Mouse (Mus musculus): ENCODE results near the gene Ptges2.

Ptges2 gene

DNA sequence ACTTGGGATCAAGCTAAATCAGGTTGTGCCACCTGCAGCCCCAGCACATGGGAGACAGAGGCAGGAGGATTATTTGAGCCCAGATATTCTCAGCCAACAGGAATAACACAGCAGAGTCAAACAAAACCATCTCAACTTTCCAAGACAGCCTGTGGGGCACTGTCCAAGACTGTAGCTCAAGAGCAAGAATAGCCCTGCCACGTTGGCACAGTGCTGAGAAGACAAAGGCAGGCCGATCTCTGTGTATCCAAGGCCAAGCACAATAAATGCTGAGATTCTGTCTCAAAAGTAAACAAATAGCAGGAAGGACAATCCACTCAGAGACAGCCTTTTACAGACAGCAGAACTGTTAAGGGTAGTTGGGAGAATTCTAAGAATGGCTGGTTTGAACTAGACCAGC, 44.5 kb downstream of the Ptges2 start:
- DNase-seq (ENCODE audit: low read depth, low spot score), result no peak

GRCm38 (mm10) chr2:32440632-32441031, 44.9 kb downstream of the Ptges2 start:
- no peak for DNase-seq (ENCODE audit: low read depth, low spot score)

GRCm38 (mm10) chr2:32441550-32441949, 45.9 kb downstream of the Ptges2 start:
- no peak for DNase-seq (ENCODE audit: low read depth, low spot score)

DNA sequence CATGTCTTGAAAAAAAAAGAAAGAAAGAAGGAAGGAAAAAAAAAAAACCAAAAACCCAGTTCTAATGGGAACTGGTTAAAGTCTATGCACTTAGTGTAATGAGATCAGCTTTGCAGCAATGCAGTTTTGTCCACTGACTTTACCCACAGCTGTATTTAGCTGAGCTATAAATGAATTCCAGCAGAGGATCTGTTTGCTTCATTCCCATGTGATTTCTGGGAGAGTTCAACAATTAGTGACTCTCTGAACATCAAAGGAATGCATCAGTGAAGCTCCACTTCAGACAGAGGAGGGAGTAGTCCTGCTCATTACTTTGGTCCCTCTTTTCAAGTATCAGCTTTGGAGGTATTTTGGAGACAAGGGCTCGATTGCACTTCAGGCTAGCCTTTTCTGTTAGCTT, 49.8 kb downstream of the Ptges2 start:
- DNase-seq (ENCODE audit: low read depth, low spot score), result no peak

DNA sequence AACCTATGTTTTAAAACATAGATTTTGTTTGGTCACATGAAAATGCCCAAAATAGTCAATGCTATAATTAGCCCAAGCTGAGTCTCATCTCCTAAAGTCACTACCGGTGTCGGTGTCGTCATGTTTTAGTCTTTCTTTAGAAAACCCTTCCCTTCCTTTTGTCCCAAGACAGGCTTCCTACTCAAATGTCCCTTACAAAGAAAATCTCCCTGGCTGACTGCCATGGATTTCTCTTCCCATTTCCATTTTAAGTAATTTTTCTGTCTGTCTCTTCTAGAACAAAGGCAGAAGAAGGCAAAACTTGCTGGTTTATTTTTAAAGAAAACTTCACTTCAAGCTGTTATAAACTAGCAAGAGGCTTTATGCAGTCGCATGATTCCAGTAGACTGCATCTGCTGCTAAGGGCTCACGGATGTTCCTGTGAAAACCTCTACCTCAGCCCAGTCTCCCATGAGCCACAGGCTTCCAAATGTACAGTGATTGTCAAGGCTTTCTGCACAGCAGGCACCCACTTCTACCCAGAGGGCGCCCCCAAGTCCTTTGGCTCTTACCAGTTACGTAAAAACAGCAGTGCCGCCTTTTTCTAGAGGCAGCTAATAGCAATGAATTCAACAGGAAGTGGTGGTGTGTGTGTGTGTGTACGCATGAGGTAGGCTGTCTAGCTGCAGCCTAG, 51.7 kb downstream of the Ptges2 start:
- peak; percentile 87 for DNase-seq (ENCODE audit: low read depth, low spot score)

DNA sequence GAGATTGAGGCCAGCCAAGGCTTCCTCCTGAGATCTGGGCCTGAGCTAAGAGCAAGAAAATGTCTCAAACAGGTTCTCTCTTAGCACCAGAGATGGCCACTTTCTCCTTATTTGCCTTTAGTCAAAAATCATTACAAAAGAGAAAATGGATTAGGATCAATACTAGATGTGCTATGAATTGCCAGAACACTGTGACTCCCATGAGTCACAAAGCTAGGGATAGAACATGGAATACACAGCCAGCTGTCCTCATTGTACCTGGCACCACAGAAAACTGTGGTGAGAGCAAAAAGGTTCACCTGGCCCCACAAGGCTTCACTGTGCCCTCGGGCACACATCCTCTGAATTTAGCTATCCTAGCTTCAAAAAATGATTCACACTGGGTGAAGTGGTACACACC, 52.8 kb downstream of the Ptges2 start:
- no peak for DNase-seq (ENCODE audit: low read depth, low spot score)

DNA sequence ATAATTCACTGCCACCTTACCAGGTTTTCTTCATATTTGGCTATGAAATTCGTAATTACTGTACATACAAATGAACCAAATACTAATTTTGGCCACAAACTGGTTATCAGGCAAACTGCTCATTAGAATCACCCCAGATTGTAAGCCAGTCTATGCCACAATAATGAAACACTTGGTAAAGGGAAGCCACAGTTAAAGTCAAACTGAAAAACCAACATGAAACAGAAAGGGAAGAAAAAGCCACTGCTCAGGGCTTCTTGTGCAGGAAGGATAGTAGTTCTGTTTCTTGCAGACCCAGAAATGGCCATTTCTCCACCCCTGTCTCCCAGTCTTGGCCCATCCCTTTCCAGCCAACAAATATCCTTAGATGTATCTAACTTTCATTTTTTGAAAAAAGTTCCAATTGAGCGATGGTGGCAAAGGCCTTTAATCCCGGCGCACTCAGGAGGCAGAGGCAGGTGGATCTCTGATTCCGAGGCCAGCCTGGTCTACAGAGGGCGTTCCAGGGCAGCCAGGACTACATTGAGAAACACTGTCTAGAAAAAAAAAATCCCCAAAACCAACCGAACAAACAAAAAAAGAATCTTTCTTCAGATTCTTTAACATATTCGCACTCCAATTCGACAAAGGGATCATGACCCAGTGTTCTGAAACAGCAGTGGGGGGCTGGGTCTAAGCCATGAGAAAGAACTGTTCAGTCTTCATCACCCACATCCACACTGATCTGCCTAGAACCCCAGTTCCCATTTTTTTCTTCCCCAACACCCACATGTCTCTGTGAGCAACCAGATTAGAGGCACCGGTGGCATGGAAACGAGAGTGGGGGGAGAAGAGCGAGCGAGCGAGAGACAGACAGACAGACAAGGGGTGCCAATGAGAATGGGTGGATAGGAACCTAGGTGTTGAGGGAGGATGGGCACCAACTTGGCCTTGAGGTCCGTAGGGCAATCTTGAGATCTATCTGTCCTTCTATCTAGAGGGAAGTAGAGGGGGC, 54.4 kb downstream of the Ptges2 start, which contains the start of gene Naif1:
Gene Naif1 (plus strand): TSS at position 697 of the 994 bp plus-strand sequence.
- peak; percentile 49 for DNase-seq (ENCODE audit: low read depth, low spot score)

GRCm38 (mm10) chr2:32450881-32451844, 55.5 kb downstream of the Ptges2 start, which contains the start of gene Slc25a25:
Gene Slc25a25, minus strand, starts transcription at chr2:32451445.
- peak; percentile 98 for DNase-seq (ENCODE audit: low read depth, low spot score)

DNA sequence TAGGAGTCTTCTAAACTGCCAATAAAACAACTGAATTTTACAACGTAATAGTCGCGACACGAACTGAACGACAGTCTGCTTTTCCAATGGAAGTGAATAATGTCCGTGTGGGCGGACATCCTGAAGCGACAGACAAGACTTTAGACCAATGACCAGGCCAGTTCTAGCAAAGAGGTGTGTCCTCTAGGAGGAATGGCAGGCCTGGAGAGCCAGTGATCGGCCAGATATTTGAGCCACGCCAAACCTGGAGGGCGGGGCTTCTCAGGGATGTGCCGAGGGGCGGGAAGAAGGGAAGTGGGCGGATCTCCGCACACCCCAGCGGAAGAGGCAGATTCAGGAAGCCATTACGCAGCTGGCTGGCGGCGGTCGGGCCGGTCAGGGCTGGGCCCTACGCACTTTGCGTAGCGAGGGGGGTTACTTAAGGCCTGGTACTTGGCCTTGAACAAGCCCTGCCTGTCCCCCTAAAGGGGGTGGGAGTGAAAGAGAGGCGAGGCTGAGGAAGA, 56.2 kb downstream of the Ptges2 start:
- peak; percentile 99 for DNase-seq (ENCODE audit: low read depth, low spot score)

DNA sequence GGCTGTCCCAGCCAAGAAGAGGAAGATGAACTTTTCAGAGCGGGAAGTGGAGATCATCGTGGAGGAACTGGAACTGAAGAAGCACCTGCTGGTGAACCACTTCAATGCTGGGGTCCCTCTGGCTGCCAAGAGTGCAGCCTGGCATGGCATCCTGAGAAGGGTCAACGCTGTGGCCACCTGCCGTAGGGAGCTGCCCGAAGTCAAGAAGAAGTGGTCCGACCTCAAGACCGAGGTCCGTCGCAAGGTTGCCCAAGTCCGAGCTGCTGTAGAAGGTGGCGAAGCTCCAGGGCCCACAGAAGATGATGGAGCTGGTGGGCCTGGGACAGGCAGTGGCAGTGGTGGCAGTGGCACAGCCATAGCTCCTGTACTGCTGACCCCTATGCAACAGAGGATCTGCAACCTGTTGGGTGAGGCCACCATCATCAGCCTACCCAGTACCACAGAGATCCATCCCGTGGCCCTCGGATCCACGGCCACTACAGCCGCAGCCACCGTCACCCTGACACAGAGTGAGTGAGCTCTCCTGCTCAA, 56.8 kb downstream of the Ptges2 start:
- no peak for DNase-seq (ENCODE audit: low read depth, low spot score)

DNA sequence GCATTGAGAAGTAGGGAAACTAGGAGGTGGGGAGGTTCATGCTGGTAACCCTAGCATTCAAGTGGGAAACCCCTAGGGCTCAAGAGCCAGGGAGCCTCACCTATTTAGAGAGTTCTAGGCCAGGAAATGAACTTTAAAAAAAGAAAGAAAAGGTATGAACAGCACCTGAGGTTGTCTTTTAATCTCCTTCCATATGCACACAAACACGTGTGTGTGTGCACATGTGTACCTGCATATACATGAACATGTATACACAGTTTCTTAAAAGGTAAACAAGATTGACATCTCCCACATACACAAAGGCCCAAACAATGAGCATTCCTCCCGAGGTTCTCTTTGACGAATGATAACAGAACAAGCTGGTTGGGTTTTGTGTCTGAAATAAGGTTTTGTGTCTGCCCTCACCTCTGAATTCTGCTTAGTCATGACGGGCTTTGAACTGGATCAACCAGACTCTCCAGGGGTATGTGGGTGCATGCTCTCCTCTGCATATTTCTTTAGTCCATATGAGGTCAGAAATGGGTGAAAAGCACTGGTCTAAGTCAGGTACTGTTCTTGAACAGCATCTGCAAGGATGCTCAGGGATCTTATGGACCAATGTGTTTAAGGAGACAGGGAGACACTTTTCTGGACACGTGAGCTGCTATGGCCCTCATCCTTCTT, 58.1 kb downstream of the Ptges2 start:
- no peak for DNase-seq (ENCODE audit: low read depth, low spot score)

DNA sequence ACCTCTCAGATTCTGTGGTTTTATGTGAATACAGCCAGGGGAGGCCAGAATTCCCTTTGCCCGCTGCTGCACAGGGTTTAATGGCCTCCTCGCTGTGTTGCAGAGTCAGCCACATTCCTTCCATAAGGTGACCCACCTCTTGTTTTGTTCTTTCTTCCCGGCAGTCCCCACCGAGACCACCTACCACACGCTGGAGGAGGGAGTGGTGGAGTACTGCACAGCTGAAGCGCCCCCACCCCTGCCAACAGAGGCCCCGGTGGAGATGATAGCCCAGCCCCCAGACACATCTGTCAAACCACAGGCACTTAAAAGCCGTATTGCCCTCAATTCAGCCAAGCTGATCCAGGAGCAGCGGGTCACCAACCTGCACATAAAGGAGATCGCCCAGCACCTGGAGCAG, 58.9 kb downstream of the Ptges2 start:
- no peak for DNase-seq (ENCODE audit: low read depth, low spot score)

GRCm38 (mm10) chr2:32455101-32455500, 59.4 kb downstream of the Ptges2 start:
- DNase-seq (ENCODE audit: low read depth, low spot score), result no peak

Measured in CD4-positive, CD25-positive, alpha-beta regulatory T cell, adult 2 months (primary cell).